Mouse (Mus musculus) embryo, embryonic 9.5 days (tissue): Measurements from ENCODE around the gene Gm28778.
A peak's percentile ranks its signal among the peaks of the same experiment; 100 is the strongest.
"Not testable (repeated sequence)": the region's sequence is repeated elsewhere in the genome, so short reads cannot be mapped to it uniquely, and the experiment has no call there.

ENCODE experiments used
- DNase-seq: peaks from one replicate; pipeline ENCODE4 v3.0.0-alpha.2; 2017; ENCODE audit errors: extremely low spot score

Gm28778 gene

GRCm38 (mm10) chr1:53296581-53297383 lies at the start of gene Gm28778, which contains the start of the genes Pms1 and Ormdl1:
Gm28778 (plus strand) TSS chr1:53297111.
Pms1 (minus strand) TSS chr1:53297018.
Ormdl1 (plus strand) TSS chr1:53297095.
- DNase-seq: peak; percentile 91

- DNase-seq: not testable (repeated sequence)
Observed at GRCm38 (mm10) chr1:53264958-53265612, 31.8 kb upstream of the Gm28778 start.

- no peak for DNase-seq
Observed at GRCm38 (mm10) chr1:53269901-53270300, 27.0 kb upstream of the Gm28778 start.

- peak; percentile 2 for DNase-seq
Observed at GRCm38 (mm10) chr1:53272646-53273045, 24.3 kb upstream of the Gm28778 start.

- DNase-seq: no peak
Observed at GRCm38 (mm10) chr1:53291197-53291596, 5.7 kb upstream of the Gm28778 start.

GRCm38 (mm10) chr1:53300506-53300905 lies 3.6 kb downstream of the Gm28778 start:
- no peak for DNase-seq

- peak; percentile 86 for DNase-seq
Observed at GRCm38 (mm10) chr1:53312989-53313967, 16.4 kb downstream of the Gm28778 start, which contains the start of gene Osgepl1. Osgepl1 (plus strand) TSS chr1:53313624.

- DNase-seq: no peak
Observed at GRCm38 (mm10) chr1:53321662-53322344, 24.9 kb downstream of the Gm28778 start.

GRCm38 (mm10) chr1:53323254-53323653 lies 26.3 kb downstream of the Gm28778 start:
- DNase-seq: no peak

GRCm38 (mm10) chr1:53324277-53324676 lies 27.4 kb downstream of the Gm28778 start:
- DNase-seq: no peak

GRCm38 (mm10) chr1:53324827-53325494 lies 28.1 kb downstream of the Gm28778 start:
- DNase-seq: no peak

- not testable (repeated sequence) for DNase-seq
Observed at GRCm38 (mm10) chr1:53333527-53333926, 36.6 kb downstream of the Gm28778 start.

GRCm38 (mm10) chr1:53335465-53335864 lies 38.6 kb downstream of the Gm28778 start:
- DNase-seq: no peak

- not testable (repeated sequence) for DNase-seq
Observed at GRCm38 (mm10) chr1:53337403-53337802, 40.5 kb downstream of the Gm28778 start.

GRCm38 (mm10) chr1:53341071-53341470 lies 44.2 kb downstream of the Gm28778 start:
- no peak for DNase-seq

- peak; percentile 94 for DNase-seq
Observed at GRCm38 (mm10) chr1:53352327-53353261, 55.7 kb downstream of the Gm28778 start, which contains the start of the genes Asdurf, Gm28551 and Asnsd1. Asdurf (minus strand) TSS chr1:53352619. Gm28551 (minus strand) TSS chr1:53352667. Asnsd1 (minus strand) TSS chr1:53352752.

- DNase-seq: no peak
Observed at GRCm38 (mm10) chr1:53358988-53359387, 62.1 kb downstream of the Gm28778 start.
